Mouse (Mus musculus): ENCODE measurements around the gene Sec61g. TPM values are rescaled to one million over a fixed set of nuclear protein-coding genes. Genes with fewer than 3 reads are reported as not detected.

Gene Sec61g
- 11.5 TPM for polyA plus RNA-seq (2017; shearing (Covaris generic))

DNA sequence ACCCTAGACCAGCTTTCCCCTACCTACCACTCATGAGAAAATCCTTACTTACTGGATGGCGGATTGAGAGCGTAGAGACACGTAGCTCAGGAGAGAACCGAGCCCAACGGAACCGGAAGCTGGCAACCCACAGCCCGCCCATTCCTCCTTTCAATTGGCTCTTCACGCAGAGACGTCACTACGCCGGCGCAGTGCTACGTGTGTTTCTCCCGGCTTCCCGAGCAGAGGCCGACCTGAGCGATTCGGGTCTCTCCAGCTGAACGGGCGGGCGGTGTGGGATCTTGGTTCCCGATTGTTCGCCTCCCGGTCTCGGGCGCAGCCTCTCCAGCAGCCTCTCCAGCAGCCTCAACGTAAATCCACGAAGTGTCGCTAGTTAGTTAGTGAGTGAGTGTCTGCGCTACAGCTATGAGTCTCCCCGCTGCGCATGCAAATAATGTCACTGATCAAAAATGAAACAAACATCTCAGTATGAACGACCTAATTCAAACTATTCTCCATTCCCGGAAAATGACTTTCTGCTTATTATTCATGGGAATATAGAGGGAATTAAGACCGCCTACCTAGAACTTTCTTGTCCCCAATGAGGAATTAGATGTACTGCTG lies at the start of gene Sec61g:
Gene Sec61g, minus strand, starts transcription at position 433 of the 603 bp plus-strand sequence.

Other genes with a start within 250 kb of the Sec61g start
- 0.07 TPM for gene Egfr, start 243.7 kb upstream of the Sec61g start, polyA plus RNA-seq (2017; shearing (Covaris generic))